Mouse (Mus musculus) thymus, postnatal 25 days (tissue): ENCODE results near the gene Sap30.
"Not testable (repeated sequence)": the region's sequence is repeated elsewhere in the genome, so short reads cannot be mapped to it uniquely, and the experiment has no call there.

ENCODE experiments used
- DNase-seq: peaks from one replicate; pipeline ENCODE4 v3.0.0; 2022

The Sap30 gene

GRCm38 (mm10) chr8:57491873-57492272, 4.2 kb upstream of the Sap30 start:
- DNase-seq: no peak

GRCm38 (mm10) chr8:57489896-57490295, 2.2 kb upstream of the Sap30 start:
- DNase-seq: no peak

GRCm38 (mm10) chr8:57489366-57489765, 1.7 kb upstream of the Sap30 start:
- no peak for DNase-seq

GRCm38 (mm10) chr8:57488312-57488765, 679 bp upstream of the Sap30 start:
- DNase-seq: peak; percentile 63

- peak; percentile 58 for DNase-seq
Observed at GRCm38 (mm10) chr8:57486491-57487440, 894 bp downstream of the Sap30 start.

- no peak for DNase-seq
Observed at GRCm38 (mm10) chr8:57480606-57481005, 7.1 kb downstream of the Sap30 start.

- DNase-seq: no peak
Observed at GRCm38 (mm10) chr8:57479700-57480099, 8.0 kb downstream of the Sap30 start.

GRCm38 (mm10) chr8:57478406-57478805, 9.3 kb downstream of the Sap30 start:
- no peak for DNase-seq

- DNase-seq: no peak
Observed at GRCm38 (mm10) chr8:57473751-57474150, 13.9 kb downstream of the Sap30 start.

- DNase-seq: no peak
Observed at GRCm38 (mm10) chr8:57470863-57471262, 16.8 kb downstream of the Sap30 start.

GRCm38 (mm10) chr8:57468624-57469023, 19.0 kb downstream of the Sap30 start:
- no peak for DNase-seq

GRCm38 (mm10) chr8:57463757-57464156, 23.9 kb downstream of the Sap30 start:
- no peak for DNase-seq

- no peak for DNase-seq
Observed at GRCm38 (mm10) chr8:57462839-57463238, 24.8 kb downstream of the Sap30 start.

- no peak for DNase-seq
Observed at GRCm38 (mm10) chr8:57457942-57458341, 29.7 kb downstream of the Sap30 start.

- DNase-seq: no peak
Observed at GRCm38 (mm10) chr8:57457152-57457551, 30.5 kb downstream of the Sap30 start.

- no peak for DNase-seq
Observed at GRCm38 (mm10) chr8:57455765-57456164, 31.9 kb downstream of the Sap30 start, which contains the start of gene Scrg1. Gene Scrg1, plus strand, starts transcription at chr8:57455923.

GRCm38 (mm10) chr8:57453361-57453760, 34.3 kb downstream of the Sap30 start:
- DNase-seq: no peak

GRCm38 (mm10) chr8:57451896-57452295, 35.8 kb downstream of the Sap30 start:
- no peak for DNase-seq

GRCm38 (mm10) chr8:57450726-57451125, 36.9 kb downstream of the Sap30 start:
- DNase-seq: no peak

GRCm38 (mm10) chr8:57445901-57446300, 41.8 kb downstream of the Sap30 start:
- not testable (repeated sequence) for DNase-seq

GRCm38 (mm10) chr8:57443289-57443688, 44.4 kb downstream of the Sap30 start:
- DNase-seq: no peak

GRCm38 (mm10) chr8:57441556-57441955, 46.1 kb downstream of the Sap30 start:
- DNase-seq: no peak

- DNase-seq: no peak
Observed at GRCm38 (mm10) chr8:57441131-57441530, 46.5 kb downstream of the Sap30 start.

- DNase-seq: no peak
Observed at GRCm38 (mm10) chr8:57436437-57436796, 51.2 kb downstream of the Sap30 start.
